Mouse (Mus musculus) C2C12 (cell line): ENCODE measurements around the gene Plppr5. TPM values are rescaled to one million over a fixed set of nuclear protein-coding genes. Genes with fewer than 3 reads are reported as not detected.

Experiments used
- H3K27me3 ChIP-seq: one replicate; pipeline ENCODE4 v1.6.1; 2011; ENCODE audit not compliant: control insufficient read depth, insufficient read depth, insufficient read length
- H3K36me3 ChIP-seq: one replicate; pipeline ENCODE4 v1.6.1; 2011; ENCODE audit not compliant: control insufficient read depth, insufficient read depth
- H3K4me3 ChIP-seq: one replicate; pipeline ENCODE4 v1.5.1; 2011; ENCODE audit warnings: mild to moderate bottlenecking, control low read depth; ENCODE audit not compliant: poor library complexity, insufficient read depth, severe bottlenecking
- H3K79me2 ChIP-seq: one replicate; pipeline ENCODE4 v1.6.1; 2011; ENCODE audit not compliant: control insufficient read depth, insufficient read depth
- H3K79me3 ChIP-seq: one replicate; pipeline ENCODE4 v1.6.1; 2011; ENCODE audit warnings: low read depth, control low read depth
- H3ac ChIP-seq: one replicate; pipeline ENCODE3; 2011; ENCODE audit warnings: low read depth; ENCODE audit not compliant: control insufficient read depth, insufficient read length
- CEBPB ChIP-seq: IDR thresholded peaks from one replicate; pipeline ENCODE4 v1.6.1; 2011; ENCODE audit warnings: low read depth, mild to moderate bottlenecking, control low read depth, moderate library complexity
- CTCF ChIP-seq: IDR thresholded peaks from one replicate; pipeline ENCODE4 v1.5.1; 2011; ENCODE audit not compliant: control insufficient read depth, insufficient read depth, insufficient read length
- FOSL1 ChIP-seq: IDR thresholded peaks from one replicate; pipeline ENCODE4 v1.8.0; 2011; ENCODE audit warnings: mild to moderate bottlenecking, low read length; ENCODE audit not compliant: poor library complexity, insufficient read depth, severe bottlenecking
- MAX ChIP-seq: IDR thresholded peaks from one replicate; pipeline ENCODE4 v1.6.1; 2011; ENCODE audit warnings: mild to moderate bottlenecking, control low read depth
- MYOD1 ChIP-seq: IDR thresholded peaks from one replicate; pipeline ENCODE4 v1.6.1; 2011; ENCODE audit warnings: low read depth; ENCODE audit not compliant: control insufficient read depth, insufficient read length
- MYOG ChIP-seq: IDR thresholded peaks from one replicate; pipeline ENCODE4 v1.6.1; 2011; ENCODE audit not compliant: control insufficient read depth, insufficient read length; ENCODE audit errors: extremely low read depth
- USF1 ChIP-seq: IDR thresholded peaks from one replicate; pipeline ENCODE4 v1.6.1; 2011; ENCODE audit warnings: low read depth, mild to moderate bottlenecking, control low read depth, moderate library complexity
- polyA plus RNA-seq: library from polyadenylated mRNA; unstranded; fragments of >200 nt; fragmentation: generic; extraction: Trizol; gene quantifications from one replicate; pipeline ENCODE4 v1.2.1, GENCODE M21; 2012; ENCODE audit warnings: missing spikeins

Plppr5 gene
- polyA plus RNA-seq, 1 experiment, result not detected

- Histone ChIP-seq H3ac (no peak overlapping the region), H3K27me3 (no peaks in the 10 kb centered on the region)
Measured at GRCm38 (mm10) chr3:117716534-117717280, 142.1 kb downstream of the Plppr5 start.

GRCm38 (mm10) chr3:117723390-117723789 is 148.8 kb downstream of the Plppr5 start:
- TF ChIP-seq MAX (no peak), MYOD1 (no peak), MYOG (no peak), USF1 (no peak), FOSL1 (no peak), CTCF (no peak), CEBPB (no peak)
- Histone ChIP-seq H3K79me2 (no peaks in the 10 kb centered on the region), H3K4me3 (no peak overlapping the region), H3ac (no peak overlapping the region), H3K79me3 (no peaks in the 10 kb centered on the region), H3K27me3 (no peaks in the 10 kb centered on the region), H3K36me3 (no peaks in the 10 kb centered on the region)

More at GRCm38 (mm10) chr3:117716534-117717280, 142.1 kb downstream of the Plppr5 start:
- Histone ChIP-seq H3K79me3 (no peaks in the 10 kb centered on the region), H3K79me2 (no peaks in the 10 kb centered on the region), H3K36me3 (no peaks in the 10 kb centered on the region), H3K4me3 (no peak overlapping the region)
- TF ChIP-seq CEBPB (no peak), FOSL1 (no peak), MYOD1 (no peak), MAX (no peak), MYOG (no peak), CTCF (no peak), USF1 (no peak)

- no peaks in the 10 kb centered on the region for H3K79me3 ChIP-seq
- H3K27me3 ChIP-seq, result no peaks in the 10 kb centered on the region
- H3K79me2 ChIP-seq, result no peaks in the 10 kb centered on the region
- H3K4me3 ChIP-seq, result no peak overlapping the region
- H3ac ChIP-seq, result no peak overlapping the region
- H3K36me3 ChIP-seq, result no peaks in the 10 kb centered on the region
- no peak for TF ChIP-seq MAX
- no peak for TF ChIP-seq MYOD1
- TF ChIP-seq MYOG, result no peak
- no peak for TF ChIP-seq CTCF
- TF ChIP-seq CEBPB, result no peak
- TF ChIP-seq USF1, result no peak
- no peak for TF ChIP-seq FOSL1
Measured at GRCm38 (mm10) chr3:117724521-117724920, 149.9 kb downstream of the Plppr5 start.

GRCm38 (mm10) chr3:117725501-117725900 is 150.9 kb downstream of the Plppr5 start:
- H3K79me3 ChIP-seq, result no peaks in the 10 kb centered on the region
- no peaks in the 10 kb centered on the region for H3K27me3 ChIP-seq
- no peak overlapping the region for H3ac ChIP-seq
- no peaks in the 10 kb centered on the region for H3K79me2 ChIP-seq
- H3K36me3 ChIP-seq, result no peaks in the 10 kb centered on the region
- TF ChIP-seq MAX (no peak), CTCF (no peak), USF1 (no peak), CEBPB (no peak), MYOG (no peak), FOSL1 (no peak), MYOD1 (no peak)
- no peak overlapping the region for H3K4me3 ChIP-seq

- Histone ChIP-seq H3K79me3 (no peaks in the 10 kb centered on the region), H3K36me3 (no peaks in the 10 kb centered on the region), H3K27me3 (no peaks in the 10 kb centered on the region), H3K79me2 (no peaks in the 10 kb centered on the region), H3K4me3 (no peak overlapping the region), H3ac (no peak overlapping the region)
- TF ChIP-seq FOSL1, result no peak
- TF ChIP-seq MAX, result no peak
- TF ChIP-seq MYOD1, result no peak
- TF ChIP-seq CTCF, result no peak
Measured at GRCm38 (mm10) chr3:117728136-117728535, 153.5 kb downstream of the Plppr5 start.
